Mouse (Mus musculus) embryonic facial prominence, embryonic 13.5 days (tissue): ENCODE data around the gene Kbtbd13. TPM values are rescaled to one million over a fixed set of nuclear protein-coding genes. Genes with fewer than 3 reads are reported as not detected.

Experiments used
- ATAC-seq: fragments of 200-750 bp; cut with Nextera tagmentation; 2 replicates; pipeline ENCODE4 v1.8.0; 2017; ENCODE audit warnings: low read depth; ENCODE audit not compliant: insufficient number of reproducible peaks, insufficient read depth, low FRiP score, low TSS enrichment
- H3K27ac ChIP-seq: fragments of 300-500 bp; sonication (generic); 2 replicates; pipeline ENCODE4 v1.5.1; 2015; ENCODE audit warnings: moderate library complexity, mild to moderate bottlenecking, inconsistent platforms
- H3K27me3 ChIP-seq: fragments of 300-500 bp; sonication (generic); 2 replicates; pipeline ENCODE4 v1.6.1; 2015; ENCODE audit warnings: mild to moderate bottlenecking, inconsistent platforms
- H3K36me3 ChIP-seq: fragments of 300-500 bp; sonication (generic); 2 replicates; pipeline ENCODE4 v1.6.1; 2015; ENCODE audit warnings: mild to moderate bottlenecking, inconsistent platforms
- H3K4me1 ChIP-seq: fragments of 300-500 bp; sonication (generic); 2 replicates; pipeline ENCODE4 v1.6.1; 2015; ENCODE audit warnings: inconsistent platforms
- H3K4me2 ChIP-seq: fragments of 300-500 bp; sonication (generic); 2 replicates; pipeline ENCODE4 v1.6.1; 2015; ENCODE audit warnings: moderate library complexity, mild to moderate bottlenecking, inconsistent platforms
- H3K4me3 ChIP-seq: fragments of 300-500 bp; sonication (generic); 2 replicates; pipeline ENCODE4 v1.5.1; 2015; ENCODE audit warnings: mild to moderate bottlenecking, inconsistent platforms
- H3K9ac ChIP-seq: fragments of 300-500 bp; sonication (generic); 2 replicates; pipeline ENCODE4 v1.6.1; 2015; ENCODE audit warnings: mild to moderate bottlenecking, inconsistent platforms
- H3K9me3 ChIP-seq: fragments of 300-500 bp; sonication (generic); 2 replicates; pipeline ENCODE4 v1.6.1; 2016; ENCODE audit warnings: inconsistent platforms
- WGBS: fragments of 180-500 bp; shearing (Covaris S2); methylation state at CpG from one replicate; pipeline ENCODE4 v1.1.7; 2015; ENCODE audit warnings: mixed read lengths; 5-methylcytosine and 5-hydroxymethylcytosine counted together
- polyA plus RNA-seq: library from polyadenylated mRNA; unstranded; fragments of >200 nt; fragmentation: Nextera tagmentation; extraction: Ambion mirVana; gene quantifications from 2 replicates; pipeline ENCODE4 v1.2.1, GENCODE M21; 2015

Kbtbd13 gene
- polyA plus RNA-seq, 1 experiment from 2014 or later, result 1.0 TPM

DNA sequence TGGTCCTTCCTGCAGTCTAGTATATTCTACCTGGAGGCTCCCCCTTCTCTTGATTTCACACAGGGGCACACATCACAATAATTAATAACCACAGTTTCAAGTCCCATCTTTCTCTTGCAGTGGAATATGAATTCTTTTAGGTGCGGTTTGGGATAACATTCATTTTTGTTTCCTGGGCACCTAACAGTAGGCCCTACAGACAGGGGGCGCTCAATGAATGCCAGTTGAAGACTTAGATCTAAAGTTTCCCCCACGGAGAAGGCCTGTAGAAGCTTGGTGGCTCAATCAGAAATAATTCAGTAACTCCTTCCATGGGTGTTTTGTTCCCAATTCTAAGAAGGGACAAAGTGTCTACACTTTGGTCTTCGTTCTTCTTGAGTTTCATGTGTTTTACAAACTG lies 19.0 kb downstream of the Kbtbd13 start:
- ATAC-seq, result no peak
- H3K4me3 ChIP-seq, result no peak overlapping the region
- WGBS, result 73% methylated on average over 4 of the region's 4 CpGs
- no peak overlapping the region for H3K4me2 ChIP-seq
- 0 out of 2 replicates have a peak, but pooled peaks cover 6% of the 10 kb centered on the region for H3K4me1 ChIP-seq
- H3K27me3 ChIP-seq, result no peaks in the 10 kb centered on the region
- no peaks in the 10 kb centered on the region for H3K9me3 ChIP-seq
- no peak overlapping the region for H3K9ac ChIP-seq
- peaks cover 9% of the 10 kb centered on the region; the same call in 1 of the 2 replicates for H3K36me3 ChIP-seq
- H3K27ac ChIP-seq, result no peak overlapping the region

DNA sequence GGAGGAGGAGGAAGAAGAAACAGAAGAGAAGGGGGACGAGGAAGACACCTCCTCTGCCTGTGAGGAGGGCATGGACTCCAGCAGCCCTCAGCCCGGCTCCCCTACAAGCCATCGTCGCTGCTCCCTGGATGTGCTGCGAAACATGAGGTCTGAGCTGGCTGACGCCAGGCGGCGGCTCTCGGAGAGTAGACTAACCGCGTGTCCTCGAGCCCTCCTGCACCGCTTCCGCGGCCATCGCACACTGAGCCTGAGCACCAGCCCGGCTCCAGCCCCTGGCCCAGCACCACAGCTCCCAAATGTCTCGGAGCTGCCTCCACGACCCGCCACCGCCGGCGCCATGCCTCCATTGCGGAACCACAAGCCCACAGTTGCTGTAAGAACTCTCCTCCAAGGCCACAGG lies 19.7 kb downstream of the Kbtbd13 start:
- WGBS, result 85% methylated on average over 24 of the region's 24 CpGs
- no peak for ATAC-seq

DNA sequence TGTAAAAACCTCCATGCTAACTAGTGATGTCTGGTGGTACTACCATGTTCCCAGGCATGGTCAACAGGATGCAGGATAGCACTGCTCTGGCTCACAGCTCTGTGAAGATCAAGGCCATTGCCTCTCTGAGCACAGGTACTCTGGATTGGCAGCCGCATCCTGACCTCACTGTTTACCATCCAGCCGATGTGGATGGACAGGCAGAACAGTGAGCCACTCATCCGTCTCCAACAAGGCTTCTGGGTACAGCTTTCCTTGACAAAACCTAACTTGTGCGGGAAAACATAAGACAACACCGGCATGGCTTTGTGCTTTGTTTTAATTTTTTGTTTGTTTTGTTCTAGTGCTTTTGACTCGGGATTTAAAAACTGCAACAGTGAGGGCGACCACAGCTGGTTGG lies 25.7 kb downstream of the Kbtbd13 start:
- no peaks in the 10 kb centered on the region for H3K4me1 ChIP-seq
- peaks cover 30% of the 10 kb centered on the region for H3K36me3 ChIP-seq
- no peak overlapping the region for H3K27ac ChIP-seq
- 87% methylated on average over 7 of the region's 7 CpGs for WGBS
- H3K4me2 ChIP-seq, result no peak overlapping the region
- H3K9ac ChIP-seq, result no peak overlapping the region
- ATAC-seq, result no peak
- H3K27me3 ChIP-seq, result no peaks in the 10 kb centered on the region
- H3K9me3 ChIP-seq, result no peaks in the 10 kb centered on the region
- no peak overlapping the region for H3K4me3 ChIP-seq

More for the DNA sequence above, 19.7 kb downstream of the Kbtbd13 start:
- Histone ChIP-seq H3K36me3 (peaks cover 8% of the 10 kb centered on the region; the same call in 1 of the 2 replicates), H3K4me3 (no peak overlapping the region), H3K4me1 (0 out of 2 replicates have a peak, but pooled peaks cover 6% of the 10 kb centered on the region), H3K27me3 (no peaks in the 10 kb centered on the region), H3K27ac (no peak overlapping the region), H3K9me3 (no peaks in the 10 kb centered on the region), H3K9ac (no peak overlapping the region), H3K4me2 (no peak overlapping the region)

DNA sequence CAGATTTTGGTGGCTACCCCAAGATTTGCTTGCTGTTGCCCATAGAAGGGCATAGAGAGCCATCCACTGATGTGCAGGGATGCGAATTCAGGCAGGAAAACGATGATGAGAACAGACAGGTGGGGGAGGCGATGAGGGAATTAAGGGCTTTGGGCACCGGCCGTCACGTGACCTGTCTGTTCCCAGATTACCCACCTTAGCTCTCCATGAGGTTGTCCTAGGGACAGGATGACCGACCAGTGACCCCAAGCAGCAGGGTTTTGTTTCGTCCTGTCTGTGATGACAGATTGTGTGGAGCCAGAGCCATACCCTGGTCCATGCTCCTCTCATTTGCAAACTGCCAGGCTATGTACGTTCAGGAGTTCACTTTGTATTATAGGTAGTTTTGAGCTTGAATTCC lies 27.8 kb downstream of the Kbtbd13 start:
- H3K4me3 ChIP-seq, result no peak overlapping the region
- H3K9ac ChIP-seq, result no peak overlapping the region
- WGBS, result 58% methylated on average over 9 of the region's 9 CpGs
- H3K4me1 ChIP-seq, result no peaks in the 10 kb centered on the region
- no peak for ATAC-seq
- no peaks in the 10 kb centered on the region for H3K27me3 ChIP-seq
- H3K9me3 ChIP-seq, result no peaks in the 10 kb centered on the region
- H3K27ac ChIP-seq, result no peak overlapping the region
- peaks cover 48% of the 10 kb centered on the region for H3K36me3 ChIP-seq
- no peak overlapping the region for H3K4me2 ChIP-seq

DNA sequence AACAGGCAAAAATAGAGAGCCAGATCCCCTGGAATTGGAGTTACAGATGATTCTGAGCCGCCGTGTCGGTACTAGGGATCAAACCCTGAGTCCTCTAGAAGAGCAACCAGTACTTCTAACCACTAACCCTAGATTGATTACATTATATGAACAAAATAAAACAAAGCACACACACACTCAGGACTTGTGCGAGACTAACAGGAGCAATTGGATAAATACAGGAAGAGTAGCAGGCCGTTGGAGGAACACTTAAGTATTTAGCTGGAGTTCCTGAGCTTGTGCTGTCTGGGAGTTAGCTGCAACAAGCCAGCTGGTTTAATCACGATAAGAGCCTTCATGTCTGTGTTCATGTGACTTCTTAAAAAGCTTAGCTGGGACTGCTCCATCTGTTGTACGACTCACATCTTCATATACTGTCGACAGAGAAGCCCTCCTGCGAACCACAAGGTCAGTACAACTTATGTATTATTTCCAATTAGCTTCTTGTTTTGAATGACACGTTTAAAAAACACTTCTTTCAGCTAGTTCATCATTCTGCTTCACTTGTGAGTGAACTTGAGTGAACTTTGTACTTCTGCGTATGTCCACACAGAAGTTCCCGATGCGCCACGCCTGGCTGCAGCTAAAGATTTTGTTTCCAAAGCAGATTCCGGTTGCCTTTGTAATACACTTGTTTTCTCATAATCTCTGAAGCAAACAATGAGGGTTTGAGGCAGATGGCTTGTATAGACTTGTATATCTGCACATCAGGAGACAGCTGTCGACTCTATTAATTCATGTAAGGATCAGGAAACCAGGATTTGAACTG lies 30.6 kb downstream of the Kbtbd13 start, which contains the start of gene Ubap1l:
Gene Ubap1l, plus strand, starts transcription at position 401 of the 808 bp plus-strand sequence.
- Histone ChIP-seq H3K4me3 (no peak within 1 kb of the TSS), H3K36me3 (peaks cover 72% of the 10 kb centered on the region), H3K9ac (no peak within 1 kb of the TSS), H3K4me1 (no peaks in the 10 kb centered on the region), H3K9me3 (no peaks in the 10 kb centered on the region), H3K27ac (no peak within 1 kb of the TSS), H3K4me2 (no peak within 1 kb of the TSS), H3K27me3 (no peaks in the 10 kb centered on the region)
- WGBS, result 89% methylated on average over 16 of the region's 16 CpGs
- no peak for ATAC-seq

GRCm38 (mm10) chr9:65358956-65359480 lies 32.4 kb downstream of the Kbtbd13 start:
- no peaks in the 10 kb centered on the region for H3K9me3 ChIP-seq
- H3K27ac ChIP-seq, result no peak overlapping the region
- H3K9ac ChIP-seq, result no peak overlapping the region
- WGBS, result 87% methylated on average over 1 of the region's 1 CpGs
- H3K27me3 ChIP-seq, result no peaks in the 10 kb centered on the region
- H3K4me2 ChIP-seq, result no peak overlapping the region
- H3K4me1 ChIP-seq, result no peaks in the 10 kb centered on the region
- H3K36me3 ChIP-seq, result peaks cover 77% of the 10 kb centered on the region
- no peak for ATAC-seq
- no peak overlapping the region for H3K4me3 ChIP-seq

GRCm38 (mm10) chr9:65356971-65357370 lies 34.5 kb downstream of the Kbtbd13 start:
- no peak overlapping the region for H3K9ac ChIP-seq
- H3K27me3 ChIP-seq, result no peaks in the 10 kb centered on the region
- no peaks in the 10 kb centered on the region for H3K4me1 ChIP-seq
- 87% methylated on average over 2 of the region's 2 CpGs for WGBS
- H3K9me3 ChIP-seq, result no peaks in the 10 kb centered on the region
- no peak for ATAC-seq
- H3K4me3 ChIP-seq, result no peak overlapping the region
- no peak overlapping the region for H3K4me2 ChIP-seq
- H3K27ac ChIP-seq, result no peak overlapping the region
- H3K36me3 ChIP-seq, result peaks cover 72% of the 10 kb centered on the region

DNA sequence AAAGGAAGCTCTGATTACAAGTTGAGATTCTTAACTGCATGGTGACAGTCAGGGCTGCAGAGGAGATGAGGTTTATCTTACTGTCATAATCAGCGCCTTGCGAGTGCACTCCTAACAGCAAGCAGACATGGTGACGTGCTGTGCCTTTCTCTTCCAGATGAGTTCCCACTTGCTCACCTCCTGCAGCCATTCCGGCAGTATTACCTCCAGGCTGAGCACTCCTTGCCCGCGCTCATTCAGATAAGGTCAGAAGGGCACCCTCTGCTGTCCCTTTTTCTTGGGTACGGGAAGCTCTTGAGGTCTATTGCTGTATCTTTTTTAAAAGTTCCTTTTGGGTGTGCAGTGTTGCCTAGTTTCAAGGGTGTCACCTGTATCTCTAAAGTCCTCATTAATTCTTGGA lies 34.9 kb downstream of the Kbtbd13 start:
- Histone ChIP-seq H3K4me1 (no peaks in the 10 kb centered on the region), H3K27me3 (no peaks in the 10 kb centered on the region), H3K36me3 (peaks cover 68% of the 10 kb centered on the region), H3K4me3 (no peak overlapping the region), H3K9me3 (no peaks in the 10 kb centered on the region), H3K27ac (no peak overlapping the region), H3K9ac (no peak overlapping the region), H3K4me2 (no peak overlapping the region)
- WGBS, result 83% methylated on average over 7 of the region's 7 CpGs
- ATAC-seq, result no peak

DNA sequence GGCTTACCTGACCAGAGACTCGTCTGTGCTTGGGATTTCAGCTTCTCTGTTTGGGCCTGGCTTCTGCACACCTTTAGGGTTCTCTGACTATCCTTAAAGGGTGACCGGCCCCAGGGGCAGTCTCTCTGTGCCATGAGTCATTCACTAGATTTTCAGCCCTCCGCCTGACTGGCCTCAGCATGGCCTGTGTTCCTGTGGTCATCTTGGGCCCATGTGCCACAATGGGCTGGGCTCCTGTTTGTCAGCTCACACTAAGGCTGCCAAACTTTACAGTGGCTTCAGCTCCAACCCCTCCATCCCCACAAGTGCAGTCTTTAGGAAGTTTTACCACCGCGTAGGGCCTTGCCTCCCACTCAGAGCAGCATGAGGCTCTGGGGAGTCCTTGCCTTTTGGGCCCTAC lies 38.2 kb downstream of the Kbtbd13 start:
- Histone ChIP-seq H3K9ac (0 out of 2 replicates have a peak overlapping the region, but pooled peaks have one; percentile 21), H3K36me3 (peaks cover 40% of the 10 kb centered on the region), H3K4me3 (no peak overlapping the region), H3K4me1 (no peaks in the 10 kb centered on the region; the same call in 1 of the 2 replicates), H3K27me3 (no peaks in the 10 kb centered on the region), H3K4me2 (no peak overlapping the region), H3K9me3 (no peaks in the 10 kb centered on the region), H3K27ac (no peak overlapping the region)
- 90% methylated on average over 5 of the region's 5 CpGs for WGBS
- no peak for ATAC-seq

DNA sequence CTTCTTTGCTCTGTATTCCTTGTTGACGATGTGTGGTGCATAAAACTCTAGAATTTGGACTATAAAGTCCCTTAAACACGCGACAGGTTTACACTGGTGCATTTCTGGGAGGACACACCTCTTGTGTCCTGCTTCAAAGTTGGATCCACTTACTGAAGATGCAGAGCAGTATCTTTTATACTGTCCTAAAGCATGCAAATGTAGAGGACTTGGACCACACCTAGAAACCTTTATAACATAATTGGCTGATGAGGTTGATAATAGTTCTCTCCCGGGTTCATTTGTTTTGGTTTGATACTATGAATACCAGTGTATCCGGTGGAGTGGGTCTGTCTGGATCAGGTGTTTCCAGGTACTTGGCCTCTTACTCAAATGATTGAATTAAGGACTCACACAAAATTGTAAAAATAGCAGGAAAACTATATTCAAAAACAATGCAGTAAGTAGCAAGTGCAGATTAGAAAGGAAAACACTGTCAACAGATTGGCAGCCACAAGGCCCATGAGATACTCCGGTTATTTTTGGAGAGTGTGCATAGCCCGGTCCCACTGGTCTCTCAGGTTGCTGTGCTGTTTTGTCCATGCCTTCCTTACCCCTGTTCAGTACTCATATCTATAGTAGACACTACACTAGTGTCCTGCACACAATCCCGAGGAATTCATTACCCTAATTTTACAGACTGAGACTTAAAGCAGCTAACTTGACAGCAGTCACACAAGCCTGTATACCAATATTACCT lies 44.2 kb downstream of the Kbtbd13 start:
- Histone ChIP-seq H3K27ac (no peak overlapping the region), H3K9me3 (no peaks in the 10 kb centered on the region), H3K4me1 (peaks cover 11% of the 10 kb centered on the region), H3K9ac (peak overlapping the region; percentile 98), H3K4me3 (peak overlapping the region; percentile 98), H3K36me3 (no peaks in the 10 kb centered on the region), H3K27me3 (no peaks in the 10 kb centered on the region), H3K4me2 (peak overlapping the region; percentile 75)
- 40% methylated on average over 8 of the region's 8 CpGs for WGBS
- ATAC-seq, result no peak

DNA sequence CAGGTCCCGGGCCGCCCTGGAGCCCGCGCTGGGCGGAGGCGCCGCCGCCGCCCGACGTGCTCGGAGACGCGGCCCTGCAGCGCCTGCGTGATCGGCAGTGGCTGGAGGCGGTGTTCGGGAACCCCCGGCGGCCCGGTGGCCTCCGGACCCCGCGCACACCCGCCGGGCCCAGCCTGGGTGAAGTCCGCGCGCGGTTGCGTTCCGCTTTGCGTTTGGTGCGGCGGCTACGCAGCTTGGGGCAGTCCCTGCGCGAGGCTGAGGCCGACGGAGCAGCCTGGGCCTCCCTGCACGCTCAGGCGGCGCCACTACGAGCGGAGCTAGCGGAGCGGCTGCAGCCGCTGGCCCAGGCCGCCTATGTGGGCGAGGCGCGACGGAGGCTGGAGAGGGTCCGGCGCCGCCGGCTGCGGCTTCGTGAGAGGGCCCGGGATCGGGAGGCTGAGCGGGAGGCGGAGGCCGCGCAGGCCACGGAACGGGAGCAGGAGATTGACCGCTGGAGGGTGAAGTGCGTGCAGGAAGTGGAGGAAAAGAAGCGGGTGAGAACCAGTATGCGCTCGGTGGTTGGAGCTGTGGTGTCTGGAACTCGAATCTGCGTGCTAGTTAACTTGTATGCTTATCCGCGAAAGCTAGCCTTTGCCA lies 44.9 kb downstream of the Kbtbd13 start:
- Histone ChIP-seq H3K36me3 (no peaks in the 10 kb centered on the region), H3K27me3 (no peaks in the 10 kb centered on the region), H3K4me1 (peaks cover 11% of the 10 kb centered on the region), H3K4me2 (peak overlapping the region; percentile 75), H3K27ac (peak overlapping the region; percentile 94), H3K4me3 (peak overlapping the region; percentile 98), H3K9me3 (no peaks in the 10 kb centered on the region), H3K9ac (peak overlapping the region; percentile 98)
- under 1% methylated on average over 74 of the region's 77 CpGs for WGBS
- ATAC-seq, result peak; percentile 48; the same call in 1 of the 2 replicates
